Mouse (Mus musculus): ENCODE data around the gene Zfp382. TPM values are rescaled to one million over a fixed set of nuclear protein-coding genes. Genes with fewer than 3 reads are reported as not detected.
"Not testable (repeated sequence)": the region's sequence is repeated elsewhere in the genome, so short reads cannot be mapped to it uniquely, and the experiment has no call there.

Zfp382 gene
- polyA plus RNA-seq, 1 experiment from 2014 or later = 13.4 TPM

- WGBS = 96% methylated on average over 5 of the region's 5 CpGs
- H3K4me2 ChIP-seq = no peak overlapping the region
- peaks cover 8% of the 10 kb centered on the region for H3K4me1 ChIP-seq (replicated peaks)
- H3K9ac ChIP-seq = no peak overlapping the region
- no peak for ATAC-seq (ENCODE audit: low read depth)
- H3K27ac ChIP-seq (replicated peaks) = no peak overlapping the region
- no peak overlapping the region for H3K4me3 ChIP-seq
- peaks cover 73% of the 10 kb centered on the region for H3K9me3 ChIP-seq
- no peaks in the 10 kb centered on the region for H3K27me3 ChIP-seq
- peaks cover 93% of the 10 kb centered on the region for H3K36me3 ChIP-seq
These were observed 41.4 kb downstream of the Zfp382 start for GRCm38 (mm10) chr7:30163113-30163512.

GRCm38 (mm10) chr7:30164745-30165144 lies 43.0 kb downstream of the Zfp382 start:
- Histone ChIP-seq H3K9me3 (peaks cover 60% of the 10 kb centered on the region), H3K9ac (no peak overlapping the region), H3K27ac (replicated peaks) (no peak overlapping the region), H3K4me1 (replicated peaks) (peaks cover 14% of the 10 kb centered on the region), H3K36me3 (peaks cover 76% of the 10 kb centered on the region), H3K27me3 (no peaks in the 10 kb centered on the region), H3K4me2 (no peak overlapping the region), H3K4me3 (no peak overlapping the region)
- WGBS = 99% methylated on average over 2 of the region's 2 CpGs
- no peak for ATAC-seq (ENCODE audit: low read depth)

- peak overlapping the region; percentile 71 for H3K4me2 ChIP-seq
- H3K27me3 ChIP-seq = no peaks in the 10 kb centered on the region
- peak overlapping the region; percentile 54 for H3K4me3 ChIP-seq
- peak overlapping the region; percentile 80 for H3K9ac ChIP-seq
- peaks cover 35% of the 10 kb centered on the region for H3K36me3 ChIP-seq
- WGBS = 2% methylated on average over 21 of the region's 21 CpGs
- peak; percentile 49 for ATAC-seq (ENCODE audit: low read depth)
- peaks cover 20% of the 10 kb centered on the region for H3K9me3 ChIP-seq
- H3K4me1 ChIP-seq (replicated peaks) = peaks cover 23% of the 10 kb centered on the region
- peak overlapping the region; percentile 89 for H3K27ac ChIP-seq (replicated peaks)
These were observed 47.3 kb downstream of the Zfp382 start for GRCm38 (mm10) chr7:30168914-30169582.

GRCm38 (mm10) chr7:30169583-30170282 lies 48.0 kb downstream of the Zfp382 start, which contains the start of gene Zfp146:
TSS of gene Zfp146 (minus strand) at chr7:30169750.
- ATAC-seq (ENCODE audit: low read depth) = peak; percentile 97
- H3K9me3 ChIP-seq = peaks cover 18% of the 10 kb centered on the region

GRCm38 (mm10) chr7:30170283-30170951 lies 48.7 kb downstream of the Zfp382 start:
- H3K4me3 ChIP-seq = peak overlapping the region; percentile 54
- peak overlapping the region; percentile 80 for H3K9ac ChIP-seq
- H3K27ac ChIP-seq (replicated peaks) = peak overlapping the region; percentile 89
- H3K9me3 ChIP-seq = peaks cover 12% of the 10 kb centered on the region
- peak overlapping the region; percentile 71 for H3K4me2 ChIP-seq
- no peaks in the 10 kb centered on the region for H3K27me3 ChIP-seq
- ATAC-seq (ENCODE audit: low read depth) = peak; percentile 51
- WGBS = 23% methylated on average over 11 of the region's 11 CpGs
- H3K4me1 ChIP-seq (replicated peaks) = peaks cover 23% of the 10 kb centered on the region
- H3K36me3 ChIP-seq = peaks cover 23% of the 10 kb centered on the region

More at GRCm38 (mm10) chr7:30169583-30170282, 48.0 kb downstream of the Zfp382 start, which contains the start of gene Zfp146:
- peak within 1 kb of the TSS; percentile 80 for H3K9ac ChIP-seq
- H3K27me3 ChIP-seq = no peaks in the 10 kb centered on the region
- H3K36me3 ChIP-seq = peaks cover 30% of the 10 kb centered on the region
- H3K27ac ChIP-seq (replicated peaks) = peak within 1 kb of the TSS; percentile 89
- peak within 1 kb of the TSS; percentile 54 for H3K4me3 ChIP-seq
- peak within 1 kb of the TSS; percentile 71 for H3K4me2 ChIP-seq
- H3K4me1 ChIP-seq (replicated peaks) = peaks cover 23% of the 10 kb centered on the region
- WGBS = under 1% methylated on average over 36 of the region's 36 CpGs

GRCm38 (mm10) chr7:30176474-30176873 lies 54.7 kb downstream of the Zfp382 start:
- Histone ChIP-seq H3K4me3 (no peak overlapping the region), H3K4me2 (no peak overlapping the region), H3K9me3 (peaks cover 2% of the 10 kb centered on the region; the same call in 1 of the 2 replicates), H3K4me1 (replicated peaks) (no peaks in the 10 kb centered on the region; the same call in 1 of the 2 replicates), H3K36me3 (peaks cover 31% of the 10 kb centered on the region), H3K9ac (no peak overlapping the region), H3K27ac (replicated peaks) (no peak overlapping the region), H3K27me3 (no peaks in the 10 kb centered on the region)
- ATAC-seq (ENCODE audit: low read depth) = no peak
- WGBS = 83% methylated on average over 12 of the region's 12 CpGs

- peaks cover 2% of the 10 kb centered on the region; the same call in 1 of the 2 replicates for H3K9me3 ChIP-seq
- H3K4me1 ChIP-seq (replicated peaks) = no peaks in the 10 kb centered on the region; the same call in 1 of the 2 replicates
- H3K4me2 ChIP-seq = no peak overlapping the region
- H3K27ac ChIP-seq (replicated peaks) = no peak overlapping the region
- H3K4me3 ChIP-seq = no peak overlapping the region
- no peak overlapping the region for H3K9ac ChIP-seq
- peaks cover 31% of the 10 kb centered on the region for H3K36me3 ChIP-seq
- no peaks in the 10 kb centered on the region for H3K27me3 ChIP-seq
- ATAC-seq (ENCODE audit: low read depth) = no peak
- WGBS = 87% methylated on average over 11 of the region's 11 CpGs
These were observed 56.5 kb downstream of the Zfp382 start for GRCm38 (mm10) chr7:30178256-30178655.

- H3K27me3 ChIP-seq = no peaks in the 10 kb centered on the region
- peaks cover 39% of the 10 kb centered on the region for H3K36me3 ChIP-seq
- 4% methylated on average over 4 of the region's 4 CpGs for WGBS
- no peak overlapping the region for H3K9ac ChIP-seq
- H3K4me3 ChIP-seq = no peak overlapping the region
- H3K4me1 ChIP-seq (replicated peaks) = peaks cover 9% of the 10 kb centered on the region
- ATAC-seq (ENCODE audit: low read depth) = peak; percentile 30; the same call in 1 of the 2 replicates
- no peak overlapping the region; the same call in 1 of the 2 replicates for H3K27ac ChIP-seq (replicated peaks)
- H3K4me2 ChIP-seq = no peak overlapping the region
- no peaks in the 10 kb centered on the region for H3K9me3 ChIP-seq
These were observed 59.6 kb downstream of the Zfp382 start for GRCm38 (mm10) chr7:30181308-30181707.

GRCm38 (mm10) chr7:30181929-30182328 lies 60.2 kb downstream of the Zfp382 start:
- not testable (repeated sequence) for H3K9ac ChIP-seq; H3K4me1 ChIP-seq (replicated peaks); H3K27me3 ChIP-seq; H3K4me2 ChIP-seq; ATAC-seq (ENCODE audit: low read depth); H3K4me3 ChIP-seq; H3K27ac ChIP-seq (replicated peaks); H3K9me3 ChIP-seq
- WGBS = 91% methylated on average over 10 of the region's 10 CpGs
- H3K36me3 ChIP-seq = peaks cover 39% of the 10 kb centered on the region

GRCm38 (mm10) chr7:30183189-30183588 lies 61.4 kb downstream of the Zfp382 start:
- WGBS = 75% methylated on average over 6 of the region's 7 CpGs
- peaks cover 43% of the 10 kb centered on the region for H3K36me3 ChIP-seq
- H3K4me1 ChIP-seq (replicated peaks); H3K9me3 ChIP-seq; H3K4me2 ChIP-seq; H3K27ac ChIP-seq (replicated peaks); ATAC-seq (ENCODE audit: low read depth); H3K4me3 ChIP-seq; H3K9ac ChIP-seq; H3K27me3 ChIP-seq: not testable (repeated sequence)

- peak; percentile 30; the same call in 1 of the 2 replicates for ATAC-seq (ENCODE audit: low read depth)
- H3K27me3 ChIP-seq = no peaks in the 10 kb centered on the region
- 0 out of 2 replicates have a peak within 1 kb of the TSS, but pooled peaks have one; percentile 22 for H3K9ac ChIP-seq
- H3K4me1 ChIP-seq (replicated peaks) = peaks cover 9% of the 10 kb centered on the region
- no peaks in the 10 kb centered on the region for H3K9me3 ChIP-seq
- peak within 1 kb of the TSS; percentile 16; the same call in 1 of the 2 replicates for H3K4me3 ChIP-seq
- H3K36me3 ChIP-seq = peaks cover 43% of the 10 kb centered on the region
- H3K4me2 ChIP-seq = peak within 1 kb of the TSS; percentile 47
- 1% methylated on average over 11 of the region's 11 CpGs for WGBS
- H3K27ac ChIP-seq (replicated peaks) = no peak within 1 kb of the TSS
These were observed 62.1 kb downstream of the Zfp382 start, which contains the start of gene Cox7a1 for GRCm38 (mm10) chr7:30183879-30184289. TSS of gene Cox7a1 (plus strand) at chr7:30184144.
